Mouse (Mus musculus): ENCODE results near the gene Msrb1. TPM values are rescaled to one million over a fixed set of nuclear protein-coding genes. Genes with fewer than 3 reads are reported as not detected.

Msrb1 gene
- polyA plus RNA-seq, 1 experiment from 2014 or later: 22.2 TPM

DNA sequence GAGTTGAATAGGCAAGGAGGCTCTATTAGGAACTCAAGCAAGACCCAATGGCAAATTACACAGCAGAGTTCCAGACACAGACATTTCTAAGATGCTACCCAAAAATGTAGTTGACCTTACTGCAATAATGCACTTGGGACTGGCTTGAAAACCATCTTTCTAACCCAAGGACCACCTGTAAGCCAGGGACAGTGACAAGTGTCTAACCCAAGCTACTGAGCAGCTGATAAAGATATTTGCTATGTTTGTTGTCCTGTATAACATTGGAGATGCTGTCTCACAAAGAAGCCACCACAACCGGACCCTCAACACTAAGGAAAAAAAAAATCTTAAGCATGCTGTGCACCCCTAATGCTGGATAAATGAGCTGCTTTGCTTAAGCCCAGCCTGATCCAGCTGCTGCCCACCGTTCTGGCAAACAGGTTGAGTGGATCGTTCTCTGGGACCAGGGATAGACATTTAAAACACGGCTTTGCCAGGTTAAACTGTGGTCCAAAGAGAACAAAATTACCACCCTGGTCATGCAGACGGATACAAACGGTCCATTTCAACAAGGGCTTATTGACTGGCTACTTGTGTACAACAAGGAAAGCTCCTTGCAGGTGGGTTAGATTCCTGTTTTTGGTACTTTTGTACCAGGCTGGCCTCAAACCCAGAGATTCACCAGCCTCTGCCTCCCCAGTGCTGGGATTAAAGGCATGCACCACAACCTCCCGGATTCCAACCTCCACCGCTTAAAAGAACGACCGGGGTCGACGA, 13.1 kb upstream of the Msrb1 start:
- peak overlapping the region; percentile 91 for H3K4me3 ChIP-seq
- no peaks in the 10 kb centered on the region for H3K9me3 ChIP-seq
- WGBS: 5% methylated on average over 12 of the region's 12 CpGs
- H3K4me1 ChIP-seq: peaks cover 43% of the 10 kb centered on the region
- H3K36me3 ChIP-seq (replicated peaks): peaks cover 30% of the 10 kb centered on the region
- DNase-seq (ENCODE audit: extremely low spot score, low spot score): no peak
- peaks cover 5% of the 10 kb centered on the region; the same call in 1 of the 2 replicates for H3K27me3 ChIP-seq (ENCODE audit: poor library complexity, severe bottlenecking)
- H3K27ac ChIP-seq: peak overlapping the region; percentile 86

DNA sequence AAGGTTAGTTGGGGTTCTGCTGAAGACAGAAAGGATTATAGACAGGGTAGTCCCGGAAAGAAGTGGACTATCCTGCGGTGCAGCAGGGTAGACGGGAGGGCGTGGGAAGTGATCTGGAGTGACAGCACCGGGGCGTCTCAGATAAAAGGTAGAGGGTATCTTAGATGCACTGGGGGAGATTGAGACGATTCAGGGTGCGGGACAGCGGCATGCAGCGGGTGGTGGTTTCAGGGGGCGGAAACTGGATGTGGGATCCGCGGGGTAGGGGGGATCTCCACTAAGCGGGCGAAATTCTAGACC, 12.6 kb upstream of the Msrb1 start:
- Histone ChIP-seq H3K4me3 (peak overlapping the region; percentile 91), H3K27me3 (ENCODE audit: poor library complexity, severe bottlenecking) (peaks cover 6% of the 10 kb centered on the region; the same call in 1 of the 2 replicates), H3K27ac (peak overlapping the region; percentile 86), H3K4me1 (peaks cover 38% of the 10 kb centered on the region), H3K9me3 (no peaks in the 10 kb centered on the region), H3K36me3 (replicated peaks) (peaks cover 24% of the 10 kb centered on the region)
- WGBS: under 1% methylated on average over 15 of the region's 15 CpGs
- no peak for DNase-seq (ENCODE audit: extremely low spot score, low spot score)

DNA sequence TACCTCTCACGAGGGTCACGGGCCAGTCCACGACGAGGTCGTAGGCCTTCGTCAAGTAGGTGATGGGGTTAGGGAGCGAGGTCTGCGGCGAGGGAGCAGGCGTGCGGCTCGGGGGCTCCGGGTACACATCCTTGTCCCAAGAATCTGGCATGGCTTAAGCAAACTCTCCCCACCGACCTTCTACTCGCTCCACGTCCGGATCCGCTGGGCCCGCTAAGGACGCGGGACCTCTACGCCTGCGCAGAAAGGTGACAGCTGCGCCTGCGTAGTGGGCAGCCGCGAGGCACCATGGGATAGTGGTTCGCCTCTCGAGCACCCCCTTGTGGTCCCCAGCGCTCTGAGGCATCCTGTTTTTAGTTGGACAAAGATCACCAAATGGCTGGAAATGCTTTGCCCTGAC, 12.3 kb upstream of the Msrb1 start, which contains the start of gene Ndufb10:
TSS of gene Ndufb10 (minus strand) at position 295 of the 400 bp plus-strand sequence.
- WGBS: under 1% methylated on average over 30 of the region's 30 CpGs
- Histone ChIP-seq H3K36me3 (replicated peaks) (peaks cover 23% of the 10 kb centered on the region), H3K27ac (peak within 1 kb of the TSS; percentile 86), H3K27me3 (ENCODE audit: poor library complexity, severe bottlenecking) (peaks cover 6% of the 10 kb centered on the region; the same call in 1 of the 2 replicates), H3K4me3 (peak within 1 kb of the TSS; percentile 91), H3K9me3 (no peaks in the 10 kb centered on the region), H3K4me1 (peaks cover 34% of the 10 kb centered on the region)
- peak; percentile 95 for DNase-seq (ENCODE audit: extremely low spot score, low spot score)

DNA sequence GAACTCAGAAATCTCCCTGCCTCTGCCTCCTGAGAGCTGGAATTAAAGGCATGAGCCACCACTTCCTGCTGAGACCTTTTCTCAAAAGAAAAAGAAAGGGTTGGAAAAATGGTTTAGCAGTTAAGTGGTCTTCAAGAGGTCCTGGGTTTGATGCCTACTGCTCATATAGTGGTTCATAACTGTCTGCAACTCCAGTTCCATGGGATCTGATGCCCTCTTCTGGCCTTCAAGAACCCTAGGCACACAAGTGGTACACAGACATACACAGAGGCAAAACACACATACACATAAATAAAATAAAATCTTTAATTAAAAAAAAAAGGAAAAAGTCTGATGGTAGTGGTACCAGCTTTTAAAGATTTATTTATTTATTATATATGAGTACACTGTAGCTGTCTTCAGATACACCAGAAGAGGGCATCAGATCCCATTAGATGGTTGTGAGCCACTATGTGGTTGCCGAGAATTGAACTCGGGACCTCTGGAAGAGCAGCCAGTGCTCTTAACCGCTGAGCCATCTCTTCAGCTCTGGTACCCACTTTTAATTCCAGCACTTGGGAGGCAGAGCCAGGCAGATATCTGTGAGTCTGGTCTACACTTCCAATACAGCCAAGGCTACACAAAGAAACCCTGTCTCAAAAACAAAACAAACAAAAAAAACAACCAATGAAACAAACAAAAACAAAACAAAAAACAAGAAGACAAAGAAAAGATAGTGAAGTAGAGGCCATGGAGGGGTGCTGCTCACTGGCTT, 10.6 kb upstream of the Msrb1 start:
- WGBS: 74% methylated on average over 3 of the region's 3 CpGs
- Histone ChIP-seq H3K27ac (no peak overlapping the region), H3K9me3 (no peaks in the 10 kb centered on the region), H3K36me3 (replicated peaks) (peaks cover 18% of the 10 kb centered on the region), H3K27me3 (ENCODE audit: poor library complexity, severe bottlenecking) (peaks cover 6% of the 10 kb centered on the region; the same call in 1 of the 2 replicates), H3K4me1 (peaks cover 32% of the 10 kb centered on the region), H3K4me3 (no peak overlapping the region)
- no peak for DNase-seq (ENCODE audit: extremely low spot score, low spot score)

DNA sequence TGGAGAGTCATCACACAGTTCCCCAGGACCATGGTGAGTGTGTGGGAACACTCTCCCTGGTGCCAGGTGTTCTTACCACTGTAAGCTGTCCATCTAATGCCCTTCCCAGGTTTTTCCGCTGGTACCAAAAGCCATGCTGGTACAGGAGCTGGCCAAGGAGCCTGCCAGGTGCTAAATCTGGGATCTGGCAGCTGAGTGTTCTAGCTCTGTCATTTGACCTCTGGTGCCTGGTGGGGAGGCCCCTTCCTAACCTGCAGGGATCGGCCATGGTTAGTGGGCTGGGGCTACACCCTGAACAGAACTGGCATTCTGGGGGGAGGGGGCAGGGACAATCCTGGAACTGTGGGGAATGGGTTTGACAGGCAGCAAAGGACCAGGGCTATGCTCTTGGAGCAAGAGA, 8.8 kb upstream of the Msrb1 start, which contains the start of gene Rpl3l:
TSS of gene Rpl3l (plus strand) at position 203 of the 400 bp plus-strand sequence.
- Histone ChIP-seq H3K4me1 (peaks cover 16% of the 10 kb centered on the region), H3K9me3 (no peaks in the 10 kb centered on the region), H3K27ac (no peak within 1 kb of the TSS), H3K4me3 (no peak within 1 kb of the TSS), H3K36me3 (replicated peaks) (peaks cover 1% of the 10 kb centered on the region), H3K27me3 (ENCODE audit: poor library complexity, severe bottlenecking) (peaks cover 14% of the 10 kb centered on the region; the same call in 1 of the 2 replicates)
- no peak for DNase-seq (ENCODE audit: extremely low spot score, low spot score)
- WGBS: 76% methylated on average over 2 of the region's 2 CpGs

DNA sequence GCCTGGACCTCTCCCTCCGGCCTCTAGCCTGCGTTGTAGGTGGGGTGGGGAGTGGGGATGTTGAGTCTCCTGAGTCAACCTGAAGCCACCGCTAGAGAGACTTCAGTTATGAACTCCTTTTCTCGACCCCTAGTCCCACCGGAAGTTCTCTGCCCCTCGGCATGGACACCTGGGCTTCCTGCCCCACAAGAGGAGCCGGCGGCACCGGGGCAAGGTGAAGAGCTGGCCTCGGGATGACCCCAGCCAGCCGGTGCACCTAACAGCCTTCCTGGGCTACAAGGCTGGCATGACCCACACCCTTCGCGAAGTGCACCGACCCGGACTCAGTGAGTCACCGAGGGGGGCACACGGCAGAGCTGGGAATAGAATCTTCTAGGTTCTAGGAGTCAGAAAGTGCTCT, 8.3 kb upstream of the Msrb1 start:
- peaks cover 16% of the 10 kb centered on the region for H3K27me3 ChIP-seq (ENCODE audit: poor library complexity, severe bottlenecking)
- H3K4me1 ChIP-seq: peaks cover 10% of the 10 kb centered on the region
- H3K4me3 ChIP-seq: no peak overlapping the region
- no peak overlapping the region for H3K27ac ChIP-seq
- 82% methylated on average over 17 of the region's 17 CpGs for WGBS
- no peak for DNase-seq (ENCODE audit: extremely low spot score, low spot score)
- no peaks in the 10 kb centered on the region for H3K36me3 ChIP-seq (replicated peaks)
- H3K9me3 ChIP-seq: no peaks in the 10 kb centered on the region

DNA sequence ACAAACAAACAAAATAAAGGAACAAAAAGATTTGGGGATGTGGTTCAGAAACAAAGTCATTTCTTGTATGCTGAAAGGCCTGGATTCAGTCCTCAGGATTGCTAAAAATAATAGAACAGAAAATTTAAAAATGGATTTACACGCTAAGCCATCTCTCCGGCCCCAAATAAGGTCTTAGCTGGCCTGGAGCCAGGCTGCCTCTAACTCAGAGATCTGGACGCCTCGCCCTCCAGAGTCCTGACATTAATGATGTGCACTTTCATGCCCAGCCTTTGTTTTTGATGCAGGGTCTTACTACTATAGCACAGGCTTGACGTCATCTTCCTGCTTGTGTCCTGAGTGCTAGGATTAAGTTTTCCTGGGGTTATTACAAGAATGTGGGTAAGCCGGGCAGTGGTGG, 7.4 kb upstream of the Msrb1 start:
- no peaks in the 10 kb centered on the region for H3K36me3 ChIP-seq (replicated peaks)
- no peak for DNase-seq (ENCODE audit: extremely low spot score, low spot score)
- no peak overlapping the region for H3K27ac ChIP-seq
- WGBS: 88% methylated on average over 6 of the region's 6 CpGs
- H3K27me3 ChIP-seq (ENCODE audit: poor library complexity, severe bottlenecking): peaks cover 21% of the 10 kb centered on the region
- H3K4me1 ChIP-seq: peaks cover 4% of the 10 kb centered on the region; the same call in 1 of the 2 replicates
- H3K9me3 ChIP-seq: no peaks in the 10 kb centered on the region
- H3K4me3 ChIP-seq: no peak overlapping the region

DNA sequence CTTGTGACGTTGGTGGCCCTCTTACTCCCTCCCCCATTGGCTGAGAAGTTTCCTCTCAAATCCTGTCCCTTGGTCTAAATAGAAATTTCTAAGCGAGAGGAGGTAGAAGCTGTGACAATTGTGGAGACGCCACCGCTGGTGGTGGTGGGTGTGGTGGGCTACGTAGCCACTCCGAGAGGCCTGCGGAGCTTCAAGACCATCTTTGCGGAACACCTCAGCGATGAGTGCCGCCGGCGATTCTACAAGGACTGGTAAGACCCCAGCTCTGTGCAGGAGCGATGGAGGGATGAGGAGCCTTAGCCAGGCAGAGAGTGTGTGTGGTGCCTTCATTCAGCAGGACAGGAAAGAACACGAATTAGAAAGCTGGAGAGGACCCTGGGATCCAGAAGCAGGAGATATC, 5.7 kb upstream of the Msrb1 start:
- Histone ChIP-seq H3K27ac (no peak overlapping the region), H3K27me3 (ENCODE audit: poor library complexity, severe bottlenecking) (peaks cover 21% of the 10 kb centered on the region), H3K4me1 (peaks cover 6% of the 10 kb centered on the region), H3K4me3 (no peak overlapping the region), H3K36me3 (replicated peaks) (no peaks in the 10 kb centered on the region), H3K9me3 (no peaks in the 10 kb centered on the region)
- DNase-seq (ENCODE audit: extremely low spot score, low spot score): no peak
- 83% methylated on average over 14 of the region's 14 CpGs for WGBS

DNA sequence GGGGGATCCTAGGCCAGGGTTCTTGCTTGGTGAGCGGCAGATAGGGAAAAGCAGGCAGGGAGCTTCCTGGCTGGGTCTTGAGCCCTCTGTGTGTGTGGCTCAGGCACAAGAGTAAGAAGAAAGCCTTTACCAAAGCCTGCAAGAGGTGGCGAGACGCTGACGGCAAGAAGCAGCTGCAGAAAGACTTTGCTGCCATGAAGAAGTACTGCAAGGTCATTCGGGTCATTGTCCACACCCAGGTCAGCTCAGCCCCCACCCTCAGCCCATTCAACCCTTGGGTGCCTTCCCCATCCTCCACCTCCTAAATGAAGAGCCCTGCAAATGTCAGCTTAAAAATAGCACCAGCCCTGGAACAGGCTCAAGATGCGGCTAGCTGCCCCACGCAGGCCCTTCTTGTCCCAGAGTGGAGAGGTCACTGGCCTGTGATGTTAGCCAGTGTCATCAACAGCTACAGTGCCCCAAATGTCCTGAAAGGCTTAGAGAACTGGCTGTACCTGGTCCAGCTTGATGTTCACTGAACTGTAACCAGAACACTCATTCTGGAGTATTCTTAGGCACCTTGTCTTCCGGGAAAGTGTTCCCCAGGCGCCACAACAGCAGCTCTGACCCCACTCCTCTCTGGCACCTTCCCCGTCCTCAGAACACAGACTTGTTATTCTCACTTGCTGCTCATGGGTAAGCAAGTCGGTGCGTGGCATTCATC, 4.1 kb upstream of the Msrb1 start:
- Histone ChIP-seq H3K27ac (no peak overlapping the region), H3K4me1 (peaks cover 19% of the 10 kb centered on the region), H3K27me3 (ENCODE audit: poor library complexity, severe bottlenecking) (peaks cover 21% of the 10 kb centered on the region), H3K36me3 (replicated peaks) (no peaks in the 10 kb centered on the region), H3K4me3 (no peak overlapping the region), H3K9me3 (no peaks in the 10 kb centered on the region)
- DNase-seq (ENCODE audit: extremely low spot score, low spot score): no peak
- WGBS: 82% methylated on average over 12 of the region's 12 CpGs

DNA sequence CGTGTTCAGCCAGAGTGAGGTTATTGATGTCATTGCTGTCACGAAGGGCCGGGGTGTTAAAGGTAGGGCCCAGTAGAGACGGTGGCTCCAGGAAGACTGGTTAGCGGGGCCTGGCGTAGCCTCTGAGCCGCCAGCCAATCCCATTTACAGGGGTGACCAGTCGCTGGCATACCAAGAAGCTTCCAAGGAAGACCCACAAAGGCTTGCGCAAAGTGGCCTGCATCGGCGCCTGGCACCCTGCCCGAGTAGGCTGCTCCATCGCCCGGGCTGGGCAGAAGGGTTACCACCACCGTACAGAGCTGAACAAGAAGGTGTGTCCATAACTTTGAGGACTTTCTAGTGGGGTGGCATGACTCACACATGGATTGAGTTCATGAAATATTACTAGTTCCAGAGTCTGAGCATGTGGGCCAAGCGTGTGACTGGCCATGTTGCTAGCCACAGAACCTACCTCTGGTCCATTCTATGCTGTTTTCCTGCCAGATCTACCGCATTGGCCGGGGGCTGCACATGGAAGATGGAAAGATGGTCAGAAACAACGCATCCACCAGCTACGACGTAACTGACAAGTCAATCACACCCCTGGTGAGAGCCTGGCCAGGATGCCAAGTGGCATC, 2.9 kb upstream of the Msrb1 start:
- Histone ChIP-seq H3K4me1 (peaks cover 26% of the 10 kb centered on the region), H3K9me3 (no peaks in the 10 kb centered on the region), H3K36me3 (replicated peaks) (no peaks in the 10 kb centered on the region), H3K4me3 (no peak overlapping the region), H3K27ac (no peak overlapping the region), H3K27me3 (ENCODE audit: poor library complexity, severe bottlenecking) (peaks cover 15% of the 10 kb centered on the region; the same call in 1 of the 2 replicates)
- DNase-seq (ENCODE audit: extremely low spot score, low spot score): no peak
- WGBS: 90% methylated on average over 21 of the region's 21 CpGs

DNA sequence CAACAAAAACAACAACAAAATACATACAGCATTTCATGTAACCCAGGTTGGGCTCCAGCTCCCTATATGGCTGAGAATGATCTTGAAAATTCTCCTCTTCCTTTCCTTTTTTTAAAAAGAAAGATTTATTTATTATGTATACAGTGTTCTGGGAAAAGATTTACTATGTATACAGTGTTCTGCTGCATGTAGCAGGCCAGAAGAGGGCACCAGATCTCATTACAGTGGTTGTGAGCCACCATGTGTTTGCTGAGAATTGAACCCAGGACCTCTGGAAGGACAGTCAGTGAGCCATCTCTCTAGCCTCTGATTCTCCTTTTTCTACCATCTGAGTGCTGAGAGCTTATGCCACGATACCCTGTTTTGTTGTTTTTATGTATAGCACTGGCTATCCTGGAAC, 1.9 kb upstream of the Msrb1 start:
- H3K36me3 ChIP-seq (replicated peaks): no peaks in the 10 kb centered on the region
- 78% methylated on average over 1 of the region's 1 CpGs for WGBS
- no peak overlapping the region for H3K27ac ChIP-seq
- H3K4me1 ChIP-seq: peaks cover 26% of the 10 kb centered on the region
- no peak for DNase-seq (ENCODE audit: extremely low spot score, low spot score)
- H3K27me3 ChIP-seq (ENCODE audit: poor library complexity, severe bottlenecking): peaks cover 15% of the 10 kb centered on the region; the same call in 1 of the 2 replicates
- H3K9me3 ChIP-seq: no peaks in the 10 kb centered on the region
- H3K4me3 ChIP-seq: no peak overlapping the region

DNA sequence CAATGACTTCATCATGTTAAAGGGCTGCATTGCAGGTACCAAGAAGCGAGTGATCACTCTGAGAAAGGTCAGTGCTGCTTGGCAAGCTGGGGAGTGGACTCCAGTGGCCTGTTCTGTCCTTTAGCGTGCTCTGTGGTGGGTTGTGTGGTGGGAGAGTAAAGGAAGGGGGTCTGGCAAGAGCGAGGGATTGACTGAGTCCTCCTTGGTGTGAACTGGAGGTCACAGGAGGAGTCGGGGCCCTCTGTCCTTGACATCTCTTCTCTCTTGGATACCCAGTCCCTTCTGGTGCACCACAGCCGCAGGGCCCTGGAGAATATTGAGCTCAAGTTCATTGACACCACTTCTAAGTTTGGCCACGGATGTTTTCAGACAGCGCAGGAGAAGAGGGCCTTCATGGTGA, 996 bp upstream of the Msrb1 start:
- H3K4me3 ChIP-seq: peak overlapping the region; percentile 75; the same call in 1 of the 2 replicates
- H3K4me1 ChIP-seq: peaks cover 26% of the 10 kb centered on the region
- peak overlapping the region; percentile 83 for H3K27ac ChIP-seq
- H3K27me3 ChIP-seq (ENCODE audit: poor library complexity, severe bottlenecking): peaks cover 15% of the 10 kb centered on the region; the same call in 1 of the 2 replicates
- no peak for DNase-seq (ENCODE audit: extremely low spot score, low spot score)
- WGBS: 88% methylated on average over 7 of the region's 7 CpGs
- no peaks in the 10 kb centered on the region for H3K9me3 ChIP-seq
- no peaks in the 10 kb centered on the region for H3K36me3 ChIP-seq (replicated peaks)
